Mouse (Mus musculus) brown adipose tissue, adult 24 weeks (tissue): ENCODE data around the gene Chchd10. TPM values are rescaled to one million over a fixed set of nuclear protein-coding genes. Genes with fewer than 3 reads are reported as not detected.
A peak's percentile ranks its signal among the peaks of the same experiment; 100 is the strongest.

ENCODE experiments used
- H3K27ac ChIP-seq: fragments of 200-500 bp; replicated peaks from 2 replicates; pipeline ENCODE4 v1.5.1; 2012; ENCODE audit warnings: low read depth, mild to moderate bottlenecking, low read length
- H3K4me1 ChIP-seq: fragments of 200-500 bp; 2 replicates; pipeline ENCODE4 v1.6.1; 2012; ENCODE audit warnings: low read length, mixed read lengths; ENCODE audit not compliant: control insufficient read depth, insufficient read depth, insufficient read length
- H3K4me3 ChIP-seq: fragments of 200-500 bp; 2 replicates; pipeline ENCODE4 v1.5.1; 2012; ENCODE audit warnings: low read depth, mild to moderate bottlenecking, low read length, moderate library complexity; ENCODE audit not compliant: insufficient read depth
- polyA plus RNA-seq: library from polyadenylated mRNA; stranded (reverse); fragments of >200 nt; gene quantifications from 2 replicates; pipeline ENCODE4 v1.2.4, GENCODE M21; 2012; ENCODE audit not compliant: missing spikeins, insufficient read depth, insufficient read length

Gene Chchd10
- polyA plus RNA-seq, 1 experiment, result 3,122 TPM

GRCm38 (mm10) chr10:75913013-75913589 lies 19.8 kb upstream of the Chchd10 start:
- H3K4me3 ChIP-seq, result no peak overlapping the region
- no peak overlapping the region; the same call in 1 of the 2 replicates for H3K27ac ChIP-seq
- no peaks in the 10 kb centered on the region; the same call in 1 of the 2 replicates for H3K4me1 ChIP-seq

- peaks cover 4% of the 10 kb centered on the region; the same call in 1 of the 2 replicates for H3K4me1 ChIP-seq
- no peak overlapping the region for H3K27ac ChIP-seq
- no peak overlapping the region for H3K4me3 ChIP-seq
Observed at GRCm38 (mm10) chr10:75915557-75915956, 17.4 kb upstream of the Chchd10 start.

- peaks cover 4% of the 10 kb centered on the region; the same call in 1 of the 2 replicates for H3K4me1 ChIP-seq
- H3K4me3 ChIP-seq, result no peak overlapping the region
- no peak overlapping the region for H3K27ac ChIP-seq
Observed at GRCm38 (mm10) chr10:75916840-75917239, 16.1 kb upstream of the Chchd10 start.

- Histone ChIP-seq H3K4me1 (peaks cover 6% of the 10 kb centered on the region; the same call in 1 of the 2 replicates), H3K27ac (no peak overlapping the region), H3K4me3 (no peak overlapping the region)
Observed at GRCm38 (mm10) chr10:75919026-75919425, 13.9 kb upstream of the Chchd10 start.

- Histone ChIP-seq H3K4me3 (peak within 1 kb of the TSS; percentile 82), H3K4me1 (peaks cover 6% of the 10 kb centered on the region; the same call in 1 of the 2 replicates), H3K27ac (peak within 1 kb of the TSS; percentile 92)
Observed at GRCm38 (mm10) chr10:75921026-75921725, 11.8 kb upstream of the Chchd10 start, which contains the start of gene Smarcb1. Gene Smarcb1 (minus strand): TSS chr10:75921617.

GRCm38 (mm10) chr10:75921726-75922560 lies 11.0 kb upstream of the Chchd10 start:
- peak overlapping the region; percentile 84 for H3K27ac ChIP-seq
- H3K4me1 ChIP-seq, result peaks cover 6% of the 10 kb centered on the region; the same call in 1 of the 2 replicates
- peak overlapping the region; percentile 71 for H3K4me3 ChIP-seq

- Histone ChIP-seq H3K4me1 (0 out of 2 replicates have a peak, but pooled peaks cover 2% of the 10 kb centered on the region), H3K4me3 (no peak overlapping the region), H3K27ac (no peak overlapping the region)
Observed at GRCm38 (mm10) chr10:75924324-75924723, 8.6 kb upstream of the Chchd10 start.

GRCm38 (mm10) chr10:75926396-75926795 lies 6.5 kb upstream of the Chchd10 start:
- H3K4me1 ChIP-seq, result 0 out of 2 replicates have a peak, but pooled peaks cover 4% of the 10 kb centered on the region
- no peak overlapping the region for H3K27ac ChIP-seq
- no peak overlapping the region for H3K4me3 ChIP-seq

- peaks cover 15% of the 10 kb centered on the region for H3K4me1 ChIP-seq
- H3K4me3 ChIP-seq, result 0 out of 2 replicates have a peak overlapping the region, but pooled peaks have one; percentile 12
- H3K27ac ChIP-seq, result no peak overlapping the region
Observed at GRCm38 (mm10) chr10:75930304-75930703, 2.6 kb upstream of the Chchd10 start.

GRCm38 (mm10) chr10:75931311-75931710 lies 1.6 kb upstream of the Chchd10 start:
- H3K27ac ChIP-seq, result no peak overlapping the region
- H3K4me1 ChIP-seq, result peaks cover 16% of the 10 kb centered on the region
- peak overlapping the region; percentile 89 for H3K4me3 ChIP-seq

- H3K27ac ChIP-seq, result peak overlapping the region; percentile 37; the same call in 1 of the 2 replicates
- peak overlapping the region; percentile 89 for H3K4me3 ChIP-seq
- peaks cover 16% of the 10 kb centered on the region for H3K4me1 ChIP-seq
Observed at GRCm38 (mm10) chr10:75932081-75932678, 750 bp upstream of the Chchd10 start.

- peaks cover 16% of the 10 kb centered on the region for H3K4me1 ChIP-seq
- H3K4me3 ChIP-seq, result no peak overlapping the region; the same call in 1 of the 2 replicates
- H3K27ac ChIP-seq, result no peak overlapping the region
Observed at GRCm38 (mm10) chr10:75934991-75935390, 2.1 kb downstream of the Chchd10 start.

- Histone ChIP-seq H3K4me1 (peaks cover 16% of the 10 kb centered on the region), H3K27ac (peak within 1 kb of the TSS; percentile 92), H3K4me3 (peak within 1 kb of the TSS; percentile 83)
Observed at GRCm38 (mm10) chr10:75935680-75936541, 3.0 kb downstream of the Chchd10 start, which contains the start of gene Mmp11. Gene Mmp11 (minus strand): TSS chr10:75936496.
